In genomic region chr1:36590664-36591063, GRCm38 (mm10) we compare ENCODE assay signal across 20 mouse cellular contexts. TPM values are rescaled to one million over a fixed set of nuclear protein-coding genes. Genes with fewer than 3 reads are reported as not detected.
DNase-seq lines count a peak whose midpoint lies in the region; ATAC-seq lines count a peak whose summit lies in the region.
"Had no signal": no experiment of that assay in that cellular context is flagged by ENCODE, and none has a peak within 500 bp of the region (broad histone marks: within the 10 kb centered on the region; RNA-seq: fewer than 3 reads in every experiment).

No protein-coding gene starts in this region.

- H3K9me3 ChIP-seq in hindbrain, embryonic 10.5 days = no peaks in the 10 kb centered on the region
- no peaks in the 10 kb centered on the region for H3K9me3 ChIP-seq in hindbrain, embryonic 12.5 days (replicated peaks)
- H3K9me3 ChIP-seq in midbrain, embryonic 10.5 days (replicated peaks) = no peaks in the 10 kb centered on the region
- H3K9me3 ChIP-seq in midbrain, embryonic 16.5 days (replicated peaks; ENCODE audit: control insufficient read depth, low read length, poor library complexity, severe bottlenecking) = no peaks in the 10 kb centered on the region
- no peaks in the 10 kb centered on the region for H3K9me3 ChIP-seq in intestine, embryonic 15.5 days
- no peaks in the 10 kb centered on the region for H3K9me3 ChIP-seq in stomach, embryonic 16.5 days (replicated peaks; ENCODE audit: control insufficient read depth, low read length)
- H3K9me3 ChIP-seq: hindbrain, embryonic 15.5 days; midbrain, embryonic 13.5 days; neural tube, embryonic 13.5 days had no signal

- H3K9ac ChIP-seq in hindbrain, embryonic 12.5 days = no peak overlapping the region
- no peak overlapping the region for H3K9ac ChIP-seq in midbrain, embryonic 16.5 days (ENCODE audit: low read depth, low read length)
- no peak overlapping the region for H3K9ac ChIP-seq in intestine, embryonic 15.5 days
- H3K9ac ChIP-seq in stomach, embryonic 16.5 days (ENCODE audit: low read length) = peak overlapping the region; percentile 4; the same call in 1 of the 2 replicates
- H3K9ac ChIP-seq: hindbrain, embryonic 15.5 days; midbrain, embryonic 13.5 days; neural tube, embryonic 13.5 days had no signal

- H3K27me3 ChIP-seq in hindbrain, embryonic 10.5 days (ENCODE audit: insufficient read depth, poor library complexity, severe bottlenecking) = no peaks in the 10 kb centered on the region; the same call in 1 of the 2 replicates
- H3K27me3 ChIP-seq in hindbrain, embryonic 12.5 days = no peaks in the 10 kb centered on the region; the same call in 1 of the 2 replicates
- H3K27me3 ChIP-seq in midbrain, embryonic 10.5 days (ENCODE audit: low read depth, poor library complexity, severe bottlenecking) = no peaks in the 10 kb centered on the region
- no peaks in the 10 kb centered on the region for H3K27me3 ChIP-seq in midbrain, embryonic 16.5 days (ENCODE audit: control insufficient read depth, insufficient read depth, low read depth, low read length)
- H3K27me3 ChIP-seq in intestine, embryonic 15.5 days (replicated peaks) = no peaks in the 10 kb centered on the region
- no peaks in the 10 kb centered on the region for H3K27me3 ChIP-seq in stomach, embryonic 16.5 days (ENCODE audit: control insufficient read depth, insufficient read depth, low read length)
- H3K27me3 ChIP-seq: hindbrain, embryonic 15.5 days; midbrain, embryonic 13.5 days; neural tube, embryonic 13.5 days had no signal

- no peaks in the 10 kb centered on the region for H3K36me3 ChIP-seq in hindbrain, embryonic 10.5 days
- H3K36me3 ChIP-seq in hindbrain, embryonic 12.5 days = no peaks in the 10 kb centered on the region
- no peaks in the 10 kb centered on the region for H3K36me3 ChIP-seq in midbrain, embryonic 10.5 days
- no peaks in the 10 kb centered on the region for H3K36me3 ChIP-seq in midbrain, embryonic 16.5 days (ENCODE audit: control insufficient read depth, insufficient read depth, low read length)
- no peaks in the 10 kb centered on the region for H3K36me3 ChIP-seq in intestine, embryonic 15.5 days
- no peaks in the 10 kb centered on the region for H3K36me3 ChIP-seq in stomach, embryonic 16.5 days (ENCODE audit: control insufficient read depth, insufficient read depth, low read length)
- H3K36me3 ChIP-seq: hindbrain, embryonic 15.5 days; midbrain, embryonic 13.5 days; neural tube, embryonic 13.5 days had no signal

- no peak for DNase-seq in hindbrain, embryonic 10.5 days (ENCODE audit: low spot score)
- DNase-seq in midbrain, embryonic 10.5 days (ENCODE audit: low spot score) = no peak
- DNase-seq in spleen, postnatal 36 days (ENCODE audit: low spot score in 2 of 2) = no peak
- DNase-seq: gastrocnemius, postnatal 10 days; heart, adult 2 months; kidney, adult 8-10 months; kidney, postnatal 36 days; lung, adult 18-20 months; right cerebral cortex, adult 18-20 months; thymus, postnatal 36 days had no signal

- no peak overlapping the region for H3K4me3 ChIP-seq in hindbrain, embryonic 10.5 days
- no peak overlapping the region for H3K4me3 ChIP-seq in hindbrain, embryonic 12.5 days
- no peak overlapping the region for H3K4me3 ChIP-seq in midbrain, embryonic 10.5 days
- no peak overlapping the region for H3K4me3 ChIP-seq in midbrain, embryonic 16.5 days (ENCODE audit: low read depth, low read length)
- no peak overlapping the region for H3K4me3 ChIP-seq in intestine, embryonic 15.5 days (replicated peaks)
- no peak overlapping the region for H3K4me3 ChIP-seq in stomach, embryonic 16.5 days (replicated peaks; ENCODE audit: low read length)
- H3K4me3 ChIP-seq: heart, adult 2 months; hindbrain, embryonic 15.5 days; left cerebral cortex, adult 2 months; midbrain, embryonic 13.5 days; neural tube, embryonic 13.5 days had no signal

- H3K4me1 ChIP-seq in hindbrain, embryonic 10.5 days (replicated peaks) = peaks cover 74% of the 10 kb centered on the region
- H3K4me1 ChIP-seq in hindbrain, embryonic 12.5 days = peaks cover 30% of the 10 kb centered on the region
- H3K4me1 ChIP-seq in midbrain, embryonic 10.5 days = peaks cover 62% of the 10 kb centered on the region
- peaks cover 2% of the 10 kb centered on the region; the same call in 1 of the 2 replicates for H3K4me1 ChIP-seq in midbrain, embryonic 16.5 days (ENCODE audit: control insufficient read depth, insufficient read depth, low read length)
- peaks cover 43% of the 10 kb centered on the region for H3K4me1 ChIP-seq in intestine, embryonic 15.5 days (replicated peaks)
- H3K4me1 ChIP-seq in stomach, embryonic 16.5 days (ENCODE audit: control insufficient read depth, insufficient read depth, low read length) = peaks cover 38% of the 10 kb centered on the region

- H3K27ac ChIP-seq in hindbrain, embryonic 10.5 days = peak overlapping the region; percentile 54; the same call in 1 of the 2 replicates
- H3K27ac ChIP-seq in hindbrain, embryonic 12.5 days = no peak overlapping the region
- H3K27ac ChIP-seq in midbrain, embryonic 10.5 days (replicated peaks) = peak overlapping the region; percentile 67
- H3K27ac ChIP-seq in midbrain, embryonic 16.5 days (ENCODE audit: low read length) = no peak overlapping the region
- peak overlapping the region; percentile 41; the same call in 1 of the 2 replicates for H3K27ac ChIP-seq in intestine, embryonic 15.5 days
- peak overlapping the region; percentile 70 for H3K27ac ChIP-seq in stomach, embryonic 16.5 days (ENCODE audit: low read length)
- H3K27ac ChIP-seq: hindbrain, embryonic 15.5 days; left cerebral cortex, adult 2 months; midbrain, embryonic 13.5 days; neural tube, embryonic 13.5 days had no signal

- no peak for ATAC-seq in hindbrain, embryonic 12.5 days (ENCODE audit: low FRiP score)
- ATAC-seq in midbrain, embryonic 16.5 days = no peak
- ATAC-seq in intestine, embryonic 15.5 days = no peak
- ATAC-seq in stomach, embryonic 16.5 days (ENCODE audit: insufficient read depth, low FRiP score) = no peak
- ATAC-seq: midbrain, embryonic 13.5 days had no signal

- no peak overlapping the region for H3K4me2 ChIP-seq in hindbrain, embryonic 12.5 days (replicated peaks)
- no peak overlapping the region for H3K4me2 ChIP-seq in midbrain, embryonic 16.5 days (ENCODE audit: low read length)
- H3K4me2 ChIP-seq in intestine, embryonic 15.5 days (replicated peaks) = no peak overlapping the region
- H3K4me2 ChIP-seq in stomach, embryonic 16.5 days (ENCODE audit: low read depth, low read length) = no peak overlapping the region
- H3K4me2 ChIP-seq: hindbrain, embryonic 15.5 days; liver, embryonic 11.5 days; midbrain, embryonic 13.5 days; neural tube, embryonic 13.5 days had no signal

- WGBS in hindbrain, embryonic 10.5 days = 70% methylated on average over 9 of the region's 9 CpGs
- 65% methylated on average over 9 of the region's 9 CpGs for WGBS in hindbrain, embryonic 12.5 days
- 76% methylated on average over 9 of the region's 9 CpGs for WGBS in midbrain, embryonic 10.5 days
- 50% methylated on average over 9 of the region's 9 CpGs for WGBS in midbrain, embryonic 16.5 days
- WGBS in intestine, embryonic 15.5 days = 67% methylated on average over 9 of the region's 9 CpGs
- WGBS in stomach, embryonic 16.5 days = 63% methylated on average over 9 of the region's 9 CpGs

RNA-seq across cellular contexts. Expression of gene Sema4c, which starts 32.5 kb away (rescaled TPM):
- polyA plus RNA-seq in hindbrain, embryonic 10.5 days (2016; fragmentation: Nextera tagmentation; extraction: Ambion mirVana) = 25.4 and 29.6 TPM in 2 replicates
- 33.4 and 35.6 TPM in 2 replicates for polyA plus RNA-seq in hindbrain, embryonic 12.5 days (2016; fragmentation: Nextera tagmentation; extraction: Ambion mirVana)
- polyA plus RNA-seq in midbrain, embryonic 10.5 days (2016; fragmentation: Nextera tagmentation; extraction: Ambion mirVana) = 20.8 and 26.3 TPM in 2 replicates
- 24.4 and 27.0 TPM in 2 replicates for polyA plus RNA-seq in midbrain, embryonic 16.5 days (2015; fragmentation: Nextera tagmentation; extraction: Ambion mirVana)
- polyA plus RNA-seq in intestine, embryonic 15.5 days (2015; fragmentation: Nextera tagmentation; extraction: Ambion mirVana) = 10.6 and 11.6 TPM in 2 replicates
- 10.0 and 10.6 TPM in 2 replicates for polyA plus RNA-seq in stomach, embryonic 16.5 days (2015; fragmentation: Nextera tagmentation; extraction: Ambion mirVana)

RNA-seq across cellular contexts. Expression of gene Ankrd39, which starts 43.4 kb away (rescaled TPM):
- polyA plus RNA-seq in hindbrain, embryonic 10.5 days (2016; fragmentation: Nextera tagmentation; extraction: Ambion mirVana) = 16.9 and 20.6 TPM in 2 replicates
- 17.8 and 18.8 TPM in 2 replicates for polyA plus RNA-seq in hindbrain, embryonic 12.5 days (2016; fragmentation: Nextera tagmentation; extraction: Ambion mirVana)
- 17.8 and 21.2 TPM in 2 replicates for polyA plus RNA-seq in midbrain, embryonic 10.5 days (2016; fragmentation: Nextera tagmentation; extraction: Ambion mirVana)
- 30.6 and 32.8 TPM in 2 replicates for polyA plus RNA-seq in midbrain, embryonic 16.5 days (2015; fragmentation: Nextera tagmentation; extraction: Ambion mirVana)
- 21.2 and 23.8 TPM in 2 replicates for polyA plus RNA-seq in intestine, embryonic 15.5 days (2015; fragmentation: Nextera tagmentation; extraction: Ambion mirVana)
- polyA plus RNA-seq in stomach, embryonic 16.5 days (2015; fragmentation: Nextera tagmentation; extraction: Ambion mirVana) = 26.7 and 30.5 TPM in 2 replicates

RNA-seq across cellular contexts. Expression of gene Gm42417, which starts 51.4 kb away (rescaled TPM):
- polyA plus RNA-seq in hindbrain, embryonic 10.5 days (2016; fragmentation: Nextera tagmentation; extraction: Ambion mirVana) = 0.75 TPM in 1 of 2 replicates, not detected in the other
- polyA plus RNA-seq in hindbrain, embryonic 12.5 days (2016; fragmentation: Nextera tagmentation; extraction: Ambion mirVana) = not detected in 2 replicates
- 0.69 TPM in 1 of 2 replicates, not detected in the other for polyA plus RNA-seq in midbrain, embryonic 10.5 days (2016; fragmentation: Nextera tagmentation; extraction: Ambion mirVana)
- polyA plus RNA-seq in midbrain, embryonic 16.5 days (2015; fragmentation: Nextera tagmentation; extraction: Ambion mirVana) = 0.20 and 0.75 TPM in 2 replicates
- 0.20 TPM in 1 of 2 replicates, not detected in the other for polyA plus RNA-seq in intestine, embryonic 15.5 days (2015; fragmentation: Nextera tagmentation; extraction: Ambion mirVana)
- polyA plus RNA-seq in stomach, embryonic 16.5 days (2015; fragmentation: Nextera tagmentation; extraction: Ambion mirVana) = 1.9 TPM in 1 of 2 replicates, not detected in the other
- polyA plus RNA-seq: embryonic facial prominence, embryonic 14.5 days; heart, adult 2 months; liver, embryonic 11.5 days; midbrain, embryonic 13.5 days had no signal

RNA-seq across cellular contexts. Expression of gene Ankrd23, which starts 54.0 kb away (rescaled TPM):
- 15.7 and 18.0 TPM in 2 replicates for polyA plus RNA-seq in hindbrain, embryonic 10.5 days (2016; fragmentation: Nextera tagmentation; extraction: Ambion mirVana)
- polyA plus RNA-seq in hindbrain, embryonic 12.5 days (2016; fragmentation: Nextera tagmentation; extraction: Ambion mirVana) = 14.6 and 18.8 TPM in 2 replicates
- 16.3 and 17.4 TPM in 2 replicates for polyA plus RNA-seq in midbrain, embryonic 10.5 days (2016; fragmentation: Nextera tagmentation; extraction: Ambion mirVana)
- 16.1 and 17.0 TPM in 2 replicates for polyA plus RNA-seq in midbrain, embryonic 16.5 days (2015; fragmentation: Nextera tagmentation; extraction: Ambion mirVana)
- polyA plus RNA-seq in intestine, embryonic 15.5 days (2015; fragmentation: Nextera tagmentation; extraction: Ambion mirVana) = 12.7 and 14.7 TPM in 2 replicates
- 18.0 and 21.7 TPM in 2 replicates for polyA plus RNA-seq in stomach, embryonic 16.5 days (2015; fragmentation: Nextera tagmentation; extraction: Ambion mirVana)

Comparison
In these comparisons a context has a peak if more than half of its experiments do, and no peak if none do; other contexts are left out.
1. H3K27ac ChIP-seq: peak in hindbrain, embryonic 10.5 days (single experiment), midbrain, embryonic 10.5 days (single experiment), intestine, embryonic 15.5 days (single experiment) and stomach, embryonic 16.5 days (single experiment); none in hindbrain, embryonic 12.5 days (single experiment) and midbrain, embryonic 16.5 days (single experiment).